Mouse (Mus musculus) intestine, embryonic 14.5 days (tissue): ENCODE results near the gene Gpatch1. TPM values are rescaled to one million over a fixed set of nuclear protein-coding genes. Genes with fewer than 3 reads are reported as not detected.

Experiments used
- ATAC-seq: fragments of 200-750 bp; cut with Nextera tagmentation; replicated peaks from 2 replicates; pipeline ENCODE4 v1.8.0; 2017; ENCODE audit warnings: low read depth, moderate number of reproducible peaks, moderate TSS enrichment, moderate library complexity; ENCODE audit not compliant: low FRiP score, low TSS enrichment
- DNase-seq: peaks from one replicate; pipeline ENCODE4 v3.0.0-alpha.2; 2018; ENCODE audit warnings: low spot score
- H3K27ac ChIP-seq: fragments of 300-500 bp; sonication (generic); 2 replicates; pipeline ENCODE4 v1.5.1; 2014; ENCODE audit warnings: low read depth, mild to moderate bottlenecking, control low read depth
- H3K27me3 ChIP-seq: fragments of 300-500 bp; sonication (generic); replicated peaks from 2 replicates; pipeline ENCODE4 v1.6.1; 2014; ENCODE audit warnings: low read length, control low read depth; ENCODE audit not compliant: control insufficient read depth, insufficient read depth
- H3K36me3 ChIP-seq: fragments of 300-500 bp; sonication (generic); 2 replicates; pipeline ENCODE4 v1.6.1; 2014; ENCODE audit warnings: low read length, control low read depth; ENCODE audit not compliant: control insufficient read depth, insufficient read depth
- H3K4me1 ChIP-seq: fragments of 300-500 bp; sonication (generic); replicated peaks from 2 replicates; pipeline ENCODE4 v1.6.1; 2014; ENCODE audit warnings: low read length, control low read depth, mixed read lengths; ENCODE audit not compliant: control insufficient read depth, insufficient read depth
- H3K4me2 ChIP-seq: fragments of 300-500 bp; sonication (generic); 2 replicates; pipeline ENCODE4 v1.6.1; 2014; ENCODE audit warnings: low read length
- H3K4me3 ChIP-seq: fragments of 300-500 bp; sonication (generic); 2 replicates; pipeline ENCODE4 v1.5.1; 2014; ENCODE audit warnings: low read depth, low read length, control low read depth, mixed read lengths
- H3K9ac ChIP-seq: fragments of 300-500 bp; sonication (generic); 2 replicates; pipeline ENCODE4 v1.6.1; 2014; ENCODE audit warnings: mild to moderate bottlenecking, low read length
- H3K9me3 ChIP-seq: fragments of 300-500 bp; sonication (generic); 2 replicates; pipeline ENCODE4 v1.6.1; 2016; ENCODE audit warnings: low read length, control low read depth; ENCODE audit not compliant: control insufficient read depth
- WGBS: fragments of 180-500 bp; shearing (Covaris S2); extraction: QIAGEN DNeasy Blood & Tissue Kit; methylation state at CpG from one replicate; pipeline ENCODE4 v1.1.7; 2014; 5-methylcytosine and 5-hydroxymethylcytosine counted together
- polyA plus RNA-seq: library from polyadenylated mRNA; unstranded; fragments of >200 nt; fragmentation: Nextera tagmentation; extraction: Ambion mirVana; gene quantifications from 2 replicates; pipeline ENCODE4 v1.2.1, GENCODE M21; 2014

Gpatch1 gene
- polyA plus RNA-seq, 1 experiment from 2014 or later = 18.3 TPM

GRCm38 (mm10) chr7:35269443-35270024 is 48.7 kb downstream of the Gpatch1 start:
- H3K4me1 ChIP-seq = 0 out of 2 replicates have a peak, but pooled peaks cover 8% of the 10 kb centered on the region
- ATAC-seq (peak; percentile 67), DNase-seq (peak; percentile 76)
- 5% methylated on average over 21 of the region's 21 CpGs for WGBS
- no peaks in the 10 kb centered on the region for H3K36me3 ChIP-seq
- peak overlapping the region; percentile 30 for H3K4me3 ChIP-seq
- peak overlapping the region; percentile 29 for H3K9ac ChIP-seq
- peak overlapping the region; percentile 67 for H3K4me2 ChIP-seq
- no peak overlapping the region for H3K27ac ChIP-seq
- H3K27me3 ChIP-seq = no peaks in the 10 kb centered on the region
- peaks cover 5% of the 10 kb centered on the region for H3K9me3 ChIP-seq

GRCm38 (mm10) chr7:35267841-35268240 is 50.4 kb downstream of the Gpatch1 start:
- DNase-seq = no peak
- Histone ChIP-seq H3K4me2 (no peak overlapping the region), H3K27me3 (no peaks in the 10 kb centered on the region), H3K27ac (no peak overlapping the region), H3K4me3 (no peak overlapping the region), H3K36me3 (no peaks in the 10 kb centered on the region), H3K9ac (no peak overlapping the region), H3K4me1 (0 out of 2 replicates have a peak, but pooled peaks cover 8% of the 10 kb centered on the region), H3K9me3 (no peaks in the 10 kb centered on the region)
- 64% methylated on average over 5 of the region's 5 CpGs for WGBS
- no peak for ATAC-seq

GRCm38 (mm10) chr7:35266666-35267065 is 51.6 kb downstream of the Gpatch1 start:
- DNase-seq = no peak
- Histone ChIP-seq H3K9me3 (no peaks in the 10 kb centered on the region), H3K27ac (no peak overlapping the region), H3K4me3 (no peak overlapping the region), H3K4me1 (0 out of 2 replicates have a peak, but pooled peaks cover 8% of the 10 kb centered on the region), H3K9ac (no peak overlapping the region), H3K36me3 (no peaks in the 10 kb centered on the region), H3K4me2 (no peak overlapping the region), H3K27me3 (no peaks in the 10 kb centered on the region)
- 76% methylated on average over 4 of the region's 4 CpGs for WGBS
- ATAC-seq = no peak

- ATAC-seq (no peak), DNase-seq (peak; percentile 71)
- Histone ChIP-seq H3K4me3 (no peak overlapping the region), H3K9me3 (no peaks in the 10 kb centered on the region), H3K27ac (no peak overlapping the region), H3K9ac (no peak overlapping the region), H3K36me3 (no peaks in the 10 kb centered on the region), H3K4me1 (0 out of 2 replicates have a peak, but pooled peaks cover 8% of the 10 kb centered on the region), H3K27me3 (no peaks in the 10 kb centered on the region), H3K4me2 (no peak overlapping the region)
- WGBS = 12% methylated on average over 7 of the region's 7 CpGs
These were observed 53.5 kb downstream of the Gpatch1 start for GRCm38 (mm10) chr7:35264746-35265145.

- ATAC-seq (peak; percentile 62), DNase-seq (no peak)
- Histone ChIP-seq H3K9me3 (no peaks in the 10 kb centered on the region), H3K27me3 (no peaks in the 10 kb centered on the region), H3K4me3 (no peak overlapping the region), H3K4me1 (no peaks in the 10 kb centered on the region), H3K4me2 (no peak overlapping the region), H3K36me3 (no peaks in the 10 kb centered on the region), H3K9ac (no peak overlapping the region), H3K27ac (no peak overlapping the region)
- 75% methylated on average over 15 of the region's 15 CpGs for WGBS
These were observed 54.4 kb downstream of the Gpatch1 start for GRCm38 (mm10) chr7:35263595-35264489.

GRCm38 (mm10) chr7:35259384-35259783 is 58.9 kb downstream of the Gpatch1 start:
- Histone ChIP-seq H3K9me3 (no peaks in the 10 kb centered on the region), H3K4me2 (no peak overlapping the region), H3K27me3 (no peaks in the 10 kb centered on the region), H3K9ac (no peak overlapping the region), H3K4me3 (no peak overlapping the region), H3K4me1 (no peaks in the 10 kb centered on the region), H3K27ac (no peak overlapping the region), H3K36me3 (no peaks in the 10 kb centered on the region)
- DNase-seq = no peak
- WGBS = 86% methylated on average over 8 of the region's 8 CpGs
- ATAC-seq = no peak

- Histone ChIP-seq H3K36me3 (no peaks in the 10 kb centered on the region), H3K9ac (no peak overlapping the region), H3K4me3 (no peak overlapping the region), H3K4me2 (no peak overlapping the region), H3K4me1 (no peaks in the 10 kb centered on the region), H3K27ac (no peak overlapping the region), H3K9me3 (no peaks in the 10 kb centered on the region), H3K27me3 (no peaks in the 10 kb centered on the region)
- ATAC-seq = no peak
- DNase-seq = no peak
- WGBS = 61% methylated on average over 7 of the region's 7 CpGs
These were observed 59.9 kb downstream of the Gpatch1 start for GRCm38 (mm10) chr7:35258294-35258693.

DNA sequence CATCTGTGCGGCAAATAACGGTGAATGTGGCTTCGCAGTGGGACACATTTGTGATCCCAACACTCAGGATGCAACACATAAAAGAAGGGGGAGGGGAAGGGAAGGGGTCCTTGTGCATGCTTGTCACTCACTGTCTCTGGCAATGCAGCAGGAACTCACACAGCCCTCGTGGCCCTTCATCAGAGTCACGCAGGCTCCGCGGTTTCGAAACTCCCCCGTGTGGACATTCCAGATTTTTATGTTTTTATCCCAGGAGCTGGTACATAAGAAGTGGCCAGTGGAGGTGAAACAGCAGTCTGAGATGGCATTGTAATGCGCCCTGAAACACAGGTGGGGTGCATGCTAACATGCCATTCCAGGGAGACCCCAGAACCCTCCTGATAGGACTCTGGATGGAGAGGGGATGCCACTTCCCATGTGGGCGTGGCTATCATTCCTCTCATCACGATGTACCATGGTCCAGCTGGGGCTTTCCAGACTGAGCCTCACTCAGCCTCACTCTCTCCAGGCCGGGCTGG is 66.1 kb downstream of the Gpatch1 start:
- peak; percentile 60 for DNase-seq
- ATAC-seq = 0 out of 2 replicates have a peak, but pooled peaks have one; percentile 61
- 13% methylated on average over 13 of the region's 13 CpGs for WGBS

More for the DNA sequence above, 66.1 kb downstream of the Gpatch1 start:
- Histone ChIP-seq H3K9me3 (no peaks in the 10 kb centered on the region), H3K4me1 (no peaks in the 10 kb centered on the region), H3K36me3 (no peaks in the 10 kb centered on the region), H3K4me3 (no peak overlapping the region), H3K4me2 (peak overlapping the region; percentile 38), H3K27ac (no peak overlapping the region), H3K9ac (no peak overlapping the region), H3K27me3 (no peaks in the 10 kb centered on the region)
